ENCODE assay signal across 8 mouse cellular contexts in the genomic region with DNA sequence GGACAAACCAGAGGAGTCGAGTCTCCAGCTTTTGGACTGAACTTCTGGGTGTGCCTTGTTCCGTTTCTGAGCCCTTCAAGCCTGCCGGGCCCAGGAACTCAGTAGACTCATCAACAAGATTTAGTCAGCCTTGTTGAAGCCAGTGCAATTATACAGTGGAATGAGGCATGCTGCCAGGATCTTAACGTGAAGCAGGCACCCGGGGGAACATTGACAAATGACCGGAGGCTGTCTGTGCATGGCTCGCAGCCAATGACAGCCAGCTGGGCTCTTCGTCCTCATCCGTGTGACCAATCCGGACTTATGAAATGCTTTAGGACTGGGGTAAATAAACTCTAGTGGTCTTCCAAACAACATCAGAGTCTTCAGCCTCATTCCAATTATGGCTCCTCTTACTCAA. TPM values are rescaled to one million over a fixed set of nuclear protein-coding genes. Genes with fewer than 3 reads are reported as not detected.
DNase-seq lines count a peak whose midpoint lies in the region; ATAC-seq and TF ChIP-seq lines count a peak whose summit lies in the region.

No protein-coding gene starts in this region.

- no peaks in the 10 kb centered on the region for H3K27me3 ChIP-seq in limb, embryonic 13.5 days
- no peaks in the 10 kb centered on the region for H3K27me3 ChIP-seq in limb, embryonic 10.5 days (ENCODE audit: low read depth, poor library complexity, severe bottlenecking)
- no peaks in the 10 kb centered on the region for H3K27me3 ChIP-seq in embryonic facial prominence, embryonic 15.5 days
- no peaks in the 10 kb centered on the region for H3K27me3 ChIP-seq in midbrain, postnatal 0 days (ENCODE audit: insufficient read depth, low read length)
- H3K27me3 ChIP-seq in thymus, adult 2 months (ENCODE audit: control insufficient read depth, insufficient read depth, low read length): no peaks in the 10 kb centered on the region

- ATAC-seq in limb, embryonic 13.5 days (ENCODE audit: low FRiP score, low read depth): 0 out of 2 replicates have a peak, but pooled peaks have one; percentile 24
- peak; percentile 67 for ATAC-seq in embryonic facial prominence, embryonic 15.5 days (ENCODE audit: insufficient number of reproducible peaks, low FRiP score, low TSS enrichment, low read depth)
- no peak; the same call in 1 of the 2 replicates for ATAC-seq in midbrain, postnatal 0 days (ENCODE audit: low FRiP score)

- TF ChIP-seq CTCF in midbrain, postnatal 0 days (IDR thresholded peaks at IDR 0.05): no peak
- no peak for TF ChIP-seq CTCF in thymus, adult 2 months (IDR thresholded peaks at IDR 0.05; ENCODE audit: borderline replicate concordance, control insufficient read depth, extremely low read depth, insufficient read depth, low read length, poor library complexity)

- no peaks in the 10 kb centered on the region for H3K9me3 ChIP-seq in limb, embryonic 13.5 days
- H3K9me3 ChIP-seq in limb, embryonic 10.5 days (replicated peaks): no peaks in the 10 kb centered on the region
- no peaks in the 10 kb centered on the region for H3K9me3 ChIP-seq in embryonic facial prominence, embryonic 15.5 days (replicated peaks)
- no peaks in the 10 kb centered on the region for H3K9me3 ChIP-seq in midbrain, postnatal 0 days (ENCODE audit: low read length)

- TF ChIP-seq POLR2A in thymus, adult 2 months (IDR thresholded peaks at IDR 0.05; ENCODE audit: control insufficient read depth, extremely low read depth, insufficient read depth, low read length, poor library complexity): no peak

- DNase-seq in limb, embryonic 10.5 days (ENCODE audit: low spot score): no peak
- peak; percentile 71 to 74 for DNase-seq in heart, postnatal 36 days
- DNase-seq in layer of hippocampus, adult 8-10 months (ENCODE audit: low spot score in 2 of 2): peak; percentile 18 to 28
- DNase-seq in midbrain, postnatal 0 days (ENCODE audit: low spot score): peak; percentile 88
- no peak for DNase-seq in thymus, postnatal 4 days
- DNase-seq in thymus, adult 2 months: no peak

- no peaks in the 10 kb centered on the region for H3K36me3 ChIP-seq in limb, embryonic 13.5 days
- no peaks in the 10 kb centered on the region for H3K36me3 ChIP-seq in limb, embryonic 10.5 days
- no peaks in the 10 kb centered on the region for H3K36me3 ChIP-seq in embryonic facial prominence, embryonic 15.5 days
- H3K36me3 ChIP-seq in midbrain, postnatal 0 days (ENCODE audit: insufficient read depth, low read length): no peaks in the 10 kb centered on the region
- no peaks in the 10 kb centered on the region for H3K36me3 ChIP-seq in thymus, adult 2 months (ENCODE audit: control insufficient read depth, insufficient read depth, low read length)

- no peak overlapping the region for H3K4me3 ChIP-seq in limb, embryonic 13.5 days
- no peak overlapping the region for H3K4me3 ChIP-seq in limb, embryonic 10.5 days
- H3K4me3 ChIP-seq in embryonic facial prominence, embryonic 15.5 days (replicated peaks): no peak overlapping the region
- H3K4me3 ChIP-seq in midbrain, postnatal 0 days (ENCODE audit: low read depth, low read length): no peak overlapping the region
- no peak overlapping the region for H3K4me3 ChIP-seq in thymus, adult 2 months (ENCODE audit: control insufficient read depth, insufficient read depth, low read length)

- no peak overlapping the region for H3K4me2 ChIP-seq in limb, embryonic 13.5 days (replicated peaks)
- H3K4me2 ChIP-seq in embryonic facial prominence, embryonic 15.5 days (replicated peaks): no peak overlapping the region
- H3K4me2 ChIP-seq in midbrain, postnatal 0 days (ENCODE audit: low read depth, low read length, poor library complexity, severe bottlenecking): no peak overlapping the region

- peaks cover 5% of the 10 kb centered on the region; the same call in 1 of the 2 replicates for H3K4me1 ChIP-seq in limb, embryonic 13.5 days
- peaks cover 3% of the 10 kb centered on the region; the same call in 1 of the 2 replicates for H3K4me1 ChIP-seq in limb, embryonic 10.5 days
- H3K4me1 ChIP-seq in embryonic facial prominence, embryonic 15.5 days: peaks cover 13% of the 10 kb centered on the region
- H3K4me1 ChIP-seq in midbrain, postnatal 0 days (ENCODE audit: insufficient read depth, low read length): peaks cover 9% of the 10 kb centered on the region; the same call in 1 of the 2 replicates
- H3K4me1 ChIP-seq in thymus, adult 2 months (replicated peaks; ENCODE audit: control insufficient read depth, insufficient read depth, low read length): no peaks in the 10 kb centered on the region

- no peak overlapping the region for H3K9ac ChIP-seq in limb, embryonic 13.5 days
- no peak overlapping the region for H3K9ac ChIP-seq in embryonic facial prominence, embryonic 15.5 days
- no peak overlapping the region for H3K9ac ChIP-seq in midbrain, postnatal 0 days (replicated peaks; ENCODE audit: low read length, poor library complexity, severe bottlenecking)

- H3K27ac ChIP-seq in limb, embryonic 13.5 days: no peak overlapping the region
- H3K27ac ChIP-seq in limb, embryonic 10.5 days: no peak overlapping the region
- 0 out of 2 replicates have a peak overlapping the region, but pooled peaks have one; percentile 1 for H3K27ac ChIP-seq in embryonic facial prominence, embryonic 15.5 days (replicated peaks)
- H3K27ac ChIP-seq in midbrain, postnatal 0 days (ENCODE audit: low read depth, low read length): no peak overlapping the region
- H3K27ac ChIP-seq in thymus, adult 2 months (ENCODE audit: control insufficient read depth, insufficient read depth, low read length): no peak overlapping the region

- intact Hi-C loops in heart, postnatal 36 days (cut with DNase I): no loop called here

- 51% methylated on average over 10 of the region's 10 CpGs for WGBS in limb, embryonic 13.5 days
- WGBS in limb, embryonic 10.5 days: 72% methylated on average over 10 of the region's 10 CpGs
- 21% methylated on average over 10 of the region's 10 CpGs for WGBS in embryonic facial prominence, embryonic 15.5 days
- WGBS in midbrain, postnatal 0 days: 50% methylated on average over 10 of the region's 10 CpGs
- WGBS in thymus, adult 2 months: 90% methylated on average over 10 of the region's 10 CpGs

RNA-seq across cellular contexts. Expression of a gene that starts 29.0 kb away (rescaled TPM):
- 0.06 TPM in 1 of 2 replicates, not detected in the other for polyA plus RNA-seq in limb, embryonic 13.5 days (2015; fragmentation: Nextera tagmentation; extraction: Ambion mirVana)
- polyA plus RNA-seq in limb, embryonic 10.5 days (2016; fragmentation: Nextera tagmentation; extraction: Ambion mirVana): not detected in 2 replicates
- 0.04 TPM in 2 replicates for polyA plus RNA-seq in embryonic facial prominence, embryonic 15.5 days (2015; fragmentation: Nextera tagmentation; extraction: Ambion mirVana)
- total RNA-seq in heart, postnatal 36 days (2021): not detected
- total RNA-seq in layer of hippocampus, adult 8-10 months (2022): not detected
- total RNA-seq in midbrain, postnatal 0 days (2014; rRNA removed): not detected in 2 replicates
- not detected in 2 replicates for polyA plus RNA-seq in midbrain, postnatal 0 days (2015; fragmentation: Nextera tagmentation; extraction: Ambion mirVana)
- polyA plus RNA-seq in thymus, adult 2 months (2012; rRNA removed): 0.04 and 0.08 TPM in 2 replicates

Comparison
In these comparisons a context has a peak if more than half of its experiments do, and no peak if none do; other contexts are left out.
1. DNase-seq: peak in heart, postnatal 36 days (2 of 2), layer of hippocampus, adult 8-10 months (2 of 2) and midbrain, postnatal 0 days (single experiment); none in limb, embryonic 10.5 days (single experiment), thymus, postnatal 4 days (single experiment) and thymus, adult 2 months (single experiment).